14 mouse cellular contexts compared by ENCODE assay signal in genomic region chr14:106269680-106270079, GRCm38 (mm10).
DNase-seq lines count a peak whose midpoint lies in the region; ATAC-seq and TF ChIP-seq lines count a peak whose summit lies in the region.
"Had no signal": no experiment of that assay in that cellular context is flagged by ENCODE, and none has a peak within 500 bp of the region (broad histone marks: within the 10 kb centered on the region; RNA-seq: fewer than 3 reads in every experiment).

No protein-coding gene starts in this region.

- no peaks in the 10 kb centered on the region for H3K9me3 ChIP-seq in limb, embryonic 14.5 days (ENCODE audit: control insufficient read depth, low read length)
- H3K9me3 ChIP-seq in heart, embryonic 10.5 days = no peaks in the 10 kb centered on the region
- H3K9me3 ChIP-seq: forebrain, embryonic 13.5 days; heart, embryonic 13.5 days; midbrain, embryonic 15.5 days had no signal

- no peak overlapping the region for H3K9ac ChIP-seq in limb, embryonic 14.5 days (ENCODE audit: low read depth, low read length, severe bottlenecking)
- H3K9ac ChIP-seq: forebrain, embryonic 13.5 days; heart, embryonic 13.5 days; midbrain, embryonic 15.5 days had no signal

- H3K27ac ChIP-seq in limb, embryonic 14.5 days (replicated peaks; ENCODE audit: low read depth, low read length) = peak overlapping the region; percentile 48; the same call in 1 of the 2 replicates
- H3K27ac ChIP-seq in heart, embryonic 10.5 days = no peak overlapping the region
- H3K27ac ChIP-seq: forebrain, embryonic 13.5 days; heart, embryonic 13.5 days; midbrain, embryonic 15.5 days had no signal

- no peaks in the 10 kb centered on the region for H3K27me3 ChIP-seq in limb, embryonic 14.5 days (ENCODE audit: control insufficient read depth, insufficient read depth, low read length)
- H3K27me3 ChIP-seq in heart, embryonic 10.5 days (ENCODE audit: insufficient read depth, poor library complexity, severe bottlenecking) = no peaks in the 10 kb centered on the region
- H3K27me3 ChIP-seq: forebrain, embryonic 13.5 days; heart, embryonic 13.5 days; midbrain, embryonic 15.5 days had no signal

- TF ChIP-seq POLR2A in limb, embryonic 14.5 days (IDR thresholded peaks at IDR 0.05; ENCODE audit: borderline replicate concordance, extremely low read depth, insufficient read depth, insufficient read length) = no peak

- ATAC-seq in limb, embryonic 14.5 days (ENCODE audit: low FRiP score, low read depth) = peak; percentile 80
- ATAC-seq: forebrain, embryonic 13.5 days; inflammation-experienced regulatory T-cells, adult 6 months; midbrain, embryonic 15.5 days had no signal

- no peaks in the 10 kb centered on the region for H3K36me3 ChIP-seq in limb, embryonic 14.5 days (ENCODE audit: control insufficient read depth, insufficient read depth, low read length)
- H3K36me3 ChIP-seq in heart, embryonic 10.5 days = no peaks in the 10 kb centered on the region
- H3K36me3 ChIP-seq: heart, embryonic 13.5 days; midbrain, embryonic 15.5 days had no signal

- H3K4me3 ChIP-seq in limb, embryonic 14.5 days (replicated peaks; ENCODE audit: low read length) = no peak overlapping the region
- no peak overlapping the region for H3K4me3 ChIP-seq in heart, embryonic 10.5 days
- H3K4me3 ChIP-seq: forebrain, embryonic 13.5 days; heart, embryonic 13.5 days; midbrain, embryonic 15.5 days had no signal

- peaks cover 20% of the 10 kb centered on the region for H3K4me1 ChIP-seq in limb, embryonic 14.5 days (ENCODE audit: control insufficient read depth, insufficient read depth, low read length)
- H3K4me1 ChIP-seq in heart, embryonic 10.5 days = no peaks in the 10 kb centered on the region
- H3K4me1 ChIP-seq: forebrain, embryonic 13.5 days; heart, embryonic 13.5 days; midbrain, embryonic 15.5 days had no signal

- WGBS in limb, embryonic 14.5 days = 12% methylated on average over 6 of the region's 6 CpGs
- 64% methylated on average over 6 of the region's 6 CpGs for WGBS in heart, embryonic 10.5 days

- H3K4me2 ChIP-seq in limb, embryonic 14.5 days (replicated peaks; ENCODE audit: low read depth, low read length, severe bottlenecking) = no peak overlapping the region
- H3K4me2 ChIP-seq: forebrain, embryonic 13.5 days; heart, embryonic 13.5 days; midbrain, embryonic 15.5 days had no signal

- DNase-seq in layer of hippocampus, adult 9-11 months = peak; percentile 9
- no peak for DNase-seq in layer of hippocampus, adult 11-12 months (ENCODE audit: low spot score)
- DNase-seq in embryo, embryonic 11 days = peak; percentile 64
- peak; percentile 60 for DNase-seq in forelimb bud, embryonic 11.5 days (ENCODE audit: low read depth, low spot score)
- peak; percentile 75 for DNase-seq in limb, embryonic 14.5 days (ENCODE audit: low spot score)
- DNase-seq in spleen, adult 18-20 months = no peak
- DNase-seq in heart, embryonic 10.5 days (ENCODE audit: low spot score) = no peak
- no peak for DNase-seq in thymus, postnatal 36 days
- DNase-seq: cerebellum, adult 11-12 months; liver had no signal

Comparison
In these comparisons a context has a peak if more than half of its experiments do, and no peak if none do; other contexts are left out.
1. DNase-seq: peak in layer of hippocampus, adult 9-11 months (single experiment), embryo, embryonic 11 days (single experiment), forelimb bud, embryonic 11.5 days (single experiment) and limb, embryonic 14.5 days (single experiment); none in layer of hippocampus, adult 11-12 months (single experiment), spleen, adult 18-20 months (0 of 2), heart, embryonic 10.5 days (single experiment) and thymus, postnatal 36 days (0 of 2).